Mouse (Mus musculus) stomach, postnatal 0 days (tissue): ENCODE data around the gene Kdm1a.

ENCODE experiments used
- CTCF ChIP-seq: IDR thresholded peaks from 2 replicates; pipeline ENCODE4 v1.5.1; 2016; ENCODE audit warnings: antibody characterized with exemption, low read depth, mild to moderate bottlenecking, moderate library complexity
- EP300 ChIP-seq: optimal IDR thresholded peaks from 2 replicates; pipeline ENCODE3; 2016; ENCODE audit warnings: antibody characterized with exemption

GRCm38 (mm10) chr4:136521898-136522297 is 80.6 kb downstream of the Kdm1a start:
- TF ChIP-seq CTCF: no peak
- TF ChIP-seq EP300: no peak
